Mouse (Mus musculus) olfactory bulb, adult 2 months (tissue): ENCODE results near the gene Tmod2. TPM values are rescaled to one million over a fixed set of nuclear protein-coding genes. Genes with fewer than 3 reads are reported as not detected.
"Not testable (repeated sequence)": the region's sequence is repeated elsewhere in the genome, so short reads cannot be mapped to it uniquely, and the experiment has no call there.

Experiments used
- H3K27ac ChIP-seq: fragments of 200-500 bp; 2 replicates; pipeline ENCODE4 v1.5.1; 2012; ENCODE audit warnings: low read depth, low read length; ENCODE audit not compliant: insufficient read depth
- H3K4me1 ChIP-seq: fragments of 200-500 bp; 2 replicates; pipeline ENCODE4 v1.6.1; 2012; ENCODE audit warnings: low read length; ENCODE audit not compliant: control insufficient read depth, insufficient read depth
- H3K4me3 ChIP-seq: fragments of 200-500 bp; 2 replicates; pipeline ENCODE4 v1.5.1; 2012; ENCODE audit warnings: mild to moderate bottlenecking, low read depth, low read length, moderate library complexity; ENCODE audit not compliant: insufficient read depth
- CTCF ChIP-seq: fragments of 200-500 bp; IDR thresholded peaks from 2 replicates; pipeline ENCODE4 v1.5.1; 2012; ENCODE audit warnings: low read depth, mild to moderate bottlenecking, low read length, moderate library complexity; ENCODE audit not compliant: insufficient read depth
- POLR2A ChIP-seq: fragments of 200-500 bp; IDR thresholded peaks from 2 replicates; pipeline ENCODE4 v1.6.1; 2012; ENCODE audit warnings: mild to moderate bottlenecking, low read depth, low read length, moderate library complexity; ENCODE audit not compliant: insufficient read depth
- WGBS: fragments of 180-500 bp; shearing (Covaris S2); methylation state at CpG from one replicate; pipeline ENCODE4 v1.1.7; 2018; 5-methylcytosine and 5-hydroxymethylcytosine counted together
- polyA plus RNA-seq: library from polyadenylated mRNA; stranded (reverse); fragments of >200 nt; gene quantifications from 2 replicates; pipeline ENCODE4 v1.2.4, GENCODE M21; 2012; ENCODE audit warnings: low replicate concordance; ENCODE audit not compliant: missing spikeins, insufficient read depth, insufficient read length

Gene Tmod2
- 107 and 444 TPM in 2 replicates for polyA plus RNA-seq

GRCm38 (mm10) chr9:75610571-75611493 lies at the start of gene Tmod2:
TSS of gene Tmod2 (minus strand) at chr9:75611325.
- peak within 1 kb of the TSS; percentile 85 for H3K27ac ChIP-seq
- TF ChIP-seq POLR2A (peak; percentile 61), CTCF (no peak)
- WGBS, result under 1% methylated on average over 74 of the region's 74 CpGs
- H3K4me3 ChIP-seq, result peak within 1 kb of the TSS; percentile 99
- peaks cover 6% of the 10 kb centered on the region; the same call in 1 of the 2 replicates for H3K4me1 ChIP-seq

DNA sequence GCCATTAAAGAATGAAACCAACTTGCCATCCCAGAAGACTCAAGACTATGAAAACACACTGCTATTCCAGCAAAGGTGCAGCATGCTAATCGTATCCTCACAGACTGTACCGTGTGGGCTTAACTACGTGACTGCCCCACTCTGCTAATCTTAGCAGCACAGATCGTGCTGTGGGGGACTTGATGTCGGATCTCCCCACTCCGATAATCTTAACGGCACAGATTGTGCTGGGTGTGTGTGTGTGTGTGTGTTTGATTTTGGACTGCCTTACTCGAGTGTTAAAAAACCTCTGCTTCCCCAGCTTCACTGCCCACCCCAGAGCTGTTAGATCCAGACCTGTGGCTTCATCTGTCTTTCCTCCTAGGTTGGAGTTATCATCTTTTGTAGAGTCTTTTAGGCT lies 49.8 kb upstream of the Tmod2 start:
- H3K4me1 ChIP-seq, result no peaks in the 10 kb centered on the region
- 71% methylated on average over 8 of the region's 8 CpGs for WGBS
- H3K4me3 ChIP-seq, result no peak overlapping the region
- TF ChIP-seq CTCF (no peak), POLR2A (no peak)
- H3K27ac ChIP-seq, result no peak overlapping the region

DNA sequence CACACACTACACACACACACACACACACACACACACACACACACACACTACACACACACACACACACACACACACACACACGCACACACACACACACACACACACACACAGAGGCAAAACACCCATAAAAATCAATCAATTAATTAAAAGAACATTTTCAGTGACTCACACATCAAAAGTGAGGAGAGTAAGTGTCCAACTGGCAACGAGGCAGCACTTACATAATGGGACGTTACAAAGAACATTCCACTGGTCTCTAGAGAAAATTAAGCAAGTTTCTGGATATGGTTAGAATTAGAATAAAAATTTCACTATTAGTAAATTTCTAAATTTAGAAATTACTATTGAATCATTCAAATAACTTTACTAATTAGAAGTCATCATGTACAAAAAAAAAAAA lies 45.3 kb upstream of the Tmod2 start:
- not testable (repeated sequence) for H3K27ac ChIP-seq, H3K4me3 ChIP-seq, H3K4me1 ChIP-seq
- WGBS, result 84% methylated on average over 3 of the region's 3 CpGs

DNA sequence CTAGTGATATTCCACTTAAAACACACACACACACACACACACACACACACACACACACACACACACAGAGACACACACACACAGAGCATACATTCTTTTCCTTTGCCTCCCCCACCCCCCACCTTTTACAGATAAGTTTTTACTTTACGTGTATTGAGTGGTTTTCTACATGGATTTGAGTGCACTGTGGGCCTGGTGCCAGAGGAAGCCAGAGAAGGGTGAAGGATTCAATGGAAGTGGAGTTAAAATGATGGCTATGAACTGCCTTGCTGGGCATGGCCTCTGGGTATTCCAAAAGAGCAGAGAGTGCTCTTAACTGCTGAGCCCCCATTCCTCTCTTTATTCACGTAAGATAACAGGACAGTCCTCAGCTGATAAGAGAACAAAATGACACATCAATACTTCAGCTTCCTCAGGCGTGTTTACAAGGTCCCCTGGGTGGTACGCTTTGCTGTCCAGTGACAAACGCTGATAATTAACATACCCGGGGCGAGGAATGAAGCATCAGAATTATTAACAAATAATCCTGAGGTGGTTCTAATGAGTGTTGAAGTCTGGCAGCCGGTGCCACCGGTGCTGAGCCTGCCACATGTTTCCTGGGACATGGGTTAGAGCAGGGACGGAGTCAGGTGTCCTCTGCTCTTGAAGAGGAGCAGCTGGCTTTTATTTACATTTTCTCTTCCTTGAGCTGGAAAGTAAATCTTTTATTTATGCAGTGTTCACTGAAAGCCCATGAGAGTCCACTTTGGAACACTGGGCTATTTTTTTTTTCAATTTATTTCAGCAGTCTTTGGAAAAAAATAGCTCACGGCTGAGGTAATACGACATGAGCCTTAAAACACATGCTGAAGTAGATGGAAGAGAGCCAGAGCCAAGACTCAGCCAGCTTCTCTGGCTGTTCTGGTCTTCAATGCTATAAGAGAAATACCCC lies 43.1 kb upstream of the Tmod2 start:
- H3K27ac ChIP-seq, result no peak overlapping the region
- 58% methylated on average over 12 of the region's 12 CpGs for WGBS
- TF ChIP-seq POLR2A (no peak), CTCF (no peak)
- H3K4me1 ChIP-seq, result peaks cover 2% of the 10 kb centered on the region; the same call in 1 of the 2 replicates
- H3K4me3 ChIP-seq, result no peak overlapping the region

GRCm38 (mm10) chr9:75645405-75645804 lies 34.3 kb upstream of the Tmod2 start:
- WGBS, result 63% methylated on average over 3 of the region's 3 CpGs
- 0 out of 2 replicates have a peak, but pooled peaks cover 2% of the 10 kb centered on the region for H3K4me1 ChIP-seq
- TF ChIP-seq CTCF (no peak), POLR2A (no peak)
- no peak overlapping the region for H3K4me3 ChIP-seq
- H3K27ac ChIP-seq, result no peak overlapping the region

DNA sequence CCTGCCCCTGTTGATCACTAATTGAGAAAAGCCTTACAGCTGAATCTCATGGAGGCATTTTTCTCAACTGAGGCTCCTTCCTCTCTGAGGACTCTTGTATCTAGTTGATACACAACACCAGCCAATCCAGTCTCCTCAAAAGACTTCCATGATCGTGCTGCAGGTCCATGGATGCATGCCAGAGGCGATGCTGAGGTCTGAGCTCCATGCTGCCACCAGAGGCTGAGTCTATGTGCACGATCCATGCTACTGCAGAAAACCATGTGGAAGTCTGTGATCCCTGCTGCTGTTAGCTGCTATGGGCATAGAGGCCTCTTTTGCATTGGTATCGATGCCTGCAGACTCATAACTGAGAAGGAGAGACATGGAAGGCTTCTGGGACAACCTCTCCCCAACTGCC lies 23.1 kb upstream of the Tmod2 start:
- Histone ChIP-seq H3K4me1 (peaks cover 11% of the 10 kb centered on the region), H3K27ac (no peak overlapping the region), H3K4me3 (no peak overlapping the region)
- WGBS, result 60% methylated on average over 4 of the region's 4 CpGs
- TF ChIP-seq CTCF (no peak), POLR2A (no peak)

- no peak overlapping the region for H3K4me3 ChIP-seq
- no peak for TF ChIP-seq POLR2A
- no peak for TF ChIP-seq CTCF
- H3K27ac ChIP-seq, result no peak overlapping the region
- 92% methylated on average over 8 of the region's 8 CpGs for WGBS
- H3K4me1 ChIP-seq, result peaks cover 11% of the 10 kb centered on the region
Measured at GRCm38 (mm10) chr9:75633603-75634002, 22.5 kb upstream of the Tmod2 start.

DNA sequence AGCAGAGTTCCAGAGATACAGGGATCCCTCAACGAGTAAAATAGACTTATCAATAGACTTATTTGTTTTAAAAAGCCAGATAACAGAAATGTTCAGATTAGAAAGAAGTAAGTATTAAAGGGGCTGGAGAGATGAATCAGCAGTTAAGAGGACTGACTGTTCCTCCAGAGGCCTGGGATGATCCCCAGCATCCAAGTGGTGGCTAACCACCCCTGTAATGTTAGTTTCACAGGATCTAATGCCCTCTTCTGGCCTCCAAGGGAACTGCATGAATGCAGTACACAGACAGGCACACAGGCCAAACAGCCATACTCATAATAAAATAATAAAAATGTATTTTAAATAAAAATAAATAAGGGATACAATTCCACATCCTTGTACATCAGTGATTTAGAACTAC lies 21.8 kb upstream of the Tmod2 start:
- TF ChIP-seq CTCF (no peak), POLR2A (no peak)
- H3K4me3 ChIP-seq, result no peak overlapping the region
- no peak overlapping the region for H3K27ac ChIP-seq
- H3K4me1 ChIP-seq, result peaks cover 11% of the 10 kb centered on the region
- 43% methylated on average over 1 of the region's 1 CpGs for WGBS

GRCm38 (mm10) chr9:75632111-75632510 lies 21.0 kb upstream of the Tmod2 start:
- H3K27ac ChIP-seq, result no peak overlapping the region
- 44% methylated on average over 10 of the region's 10 CpGs for WGBS

More at GRCm38 (mm10) chr9:75632111-75632510, 21.0 kb upstream of the Tmod2 start:
- TF ChIP-seq CTCF (no peak), POLR2A (no peak)
- H3K4me3 ChIP-seq, result no peak overlapping the region
- peaks cover 11% of the 10 kb centered on the region for H3K4me1 ChIP-seq
